Mouse (Mus musculus) spleen, adult 2 months (tissue): ENCODE data around the gene Gm17606. TPM values are rescaled to one million over a fixed set of nuclear protein-coding genes. Genes with fewer than 3 reads are reported as not detected.
A peak's percentile ranks its signal among the peaks of the same experiment; 100 is the strongest.

ENCODE experiments used
- DNase-seq, 2 experiments: peaks; one replicate each; pipeline versions ENCODE4 v3.0.0 to v3.0.0-alpha.2; 2012 to 2021; ENCODE audit warnings: low spot score in 2 of 2, low read depth in 1 of 2
- H3K27ac ChIP-seq: fragments of 200-500 bp; 2 replicates; pipeline ENCODE4 v1.5.1; 2012; ENCODE audit warnings: low read length, inconsistent platforms; ENCODE audit not compliant: insufficient read depth
- H3K27me3 ChIP-seq: fragments of 200-500 bp; 2 replicates; pipeline ENCODE4 v1.6.1; 2012; ENCODE audit warnings: mild to moderate bottlenecking, moderate library complexity, low read length, inconsistent platforms; ENCODE audit not compliant: control insufficient read depth, insufficient read depth
- H3K36me3 ChIP-seq: fragments of 200-500 bp; 2 replicates; pipeline ENCODE4 v1.6.1; 2012; ENCODE audit warnings: mild to moderate bottlenecking, low read length, inconsistent platforms; ENCODE audit not compliant: control insufficient read depth, insufficient read depth
- H3K4me1 ChIP-seq: fragments of 200-500 bp; 2 replicates; pipeline ENCODE4 v1.6.1; 2011; ENCODE audit warnings: inconsistent platforms; ENCODE audit not compliant: control insufficient read depth, insufficient read depth, insufficient read length
- H3K4me3 ChIP-seq: fragments of 200-500 bp; 2 replicates; pipeline ENCODE4 v1.5.1; 2011; ENCODE audit warnings: mild to moderate bottlenecking, inconsistent platforms; ENCODE audit not compliant: insufficient read depth, insufficient read length; ENCODE audit errors: extremely low read depth
- CTCF ChIP-seq: fragments of 200-500 bp; IDR thresholded peaks from 2 replicates; pipeline ENCODE4 v1.5.1; 2011; ENCODE audit warnings: mild to moderate bottlenecking, inconsistent platforms; ENCODE audit not compliant: insufficient read depth, insufficient read length, insufficient replicate concordance; ENCODE audit errors: extremely low read depth
- POLR2A ChIP-seq: fragments of 200-500 bp; IDR thresholded peaks from 2 replicates; pipeline ENCODE4 v1.6.1; 2011; ENCODE audit warnings: low read depth, low read length, inconsistent platforms
- WGBS: fragments of 180-500 bp; shearing (Covaris S2); methylation state at CpG from one replicate; pipeline ENCODE4 v1.1.7; 2018; 5-methylcytosine and 5-hydroxymethylcytosine counted together
- polyA plus RNA-seq: library from polyadenylated mRNA; depleted of rRNA; stranded (reverse); fragments of >200 nt; gene quantifications from 2 replicates; pipeline ENCODE4 v1.2.3, GENCODE M21; 2012

The Gm17606 gene
- polyA plus RNA-seq, 1 experiment, result not detected

- H3K27ac ChIP-seq, result no peak overlapping the region
- H3K4me1 ChIP-seq, result no peaks in the 10 kb centered on the region
- no peaks in the 10 kb centered on the region for H3K36me3 ChIP-seq
- H3K27me3 ChIP-seq, result no peaks in the 10 kb centered on the region
- TF ChIP-seq CTCF (no peak), POLR2A (no peak)
- no peak for DNase-seq
- WGBS, result 76% methylated on average over 6 of the region's 6 CpGs
- no peak overlapping the region for H3K4me3 ChIP-seq
These were observed 17.4 kb upstream of the Gm17606 start for GRCm38 (mm10) chr14:54623334-54623733.

- H3K27ac ChIP-seq, result no peak overlapping the region
- DNase-seq, result no peak
- 95% methylated on average over 10 of the region's 10 CpGs for WGBS
- no peaks in the 10 kb centered on the region for H3K36me3 ChIP-seq
- no peaks in the 10 kb centered on the region for H3K4me1 ChIP-seq
- no peaks in the 10 kb centered on the region for H3K27me3 ChIP-seq
- TF ChIP-seq POLR2A (no peak), CTCF (no peak)
- H3K4me3 ChIP-seq, result no peak overlapping the region
These were observed 15.8 kb upstream of the Gm17606 start for GRCm38 (mm10) chr14:54624976-54625375.

GRCm38 (mm10) chr14:54628103-54628502, 12.6 kb upstream of the Gm17606 start:
- TF ChIP-seq CTCF (no peak), POLR2A (no peak)
- 76% methylated on average over 5 of the region's 5 CpGs for whole genome bisulfite sequencing
- Histone ChIP-seq H3K27ac (no peak overlapping the region), H3K27me3 (no peaks in the 10 kb centered on the region), H3K36me3 (peaks cover 10% of the 10 kb centered on the region), H3K4me1 (no peaks in the 10 kb centered on the region; the same call in 1 of the 2 replicates), H3K4me3 (no peak overlapping the region)
- no peak for DNase-seq

GRCm38 (mm10) chr14:54629797-54630196, 11.0 kb upstream of the Gm17606 start:
- H3K27me3 ChIP-seq, result no peaks in the 10 kb centered on the region
- H3K27ac ChIP-seq, result no peak overlapping the region
- no peak overlapping the region for H3K4me3 ChIP-seq
- H3K4me1 ChIP-seq, result no peaks in the 10 kb centered on the region; the same call in 1 of the 2 replicates
- peaks cover 10% of the 10 kb centered on the region for H3K36me3 ChIP-seq
- 85% methylated on average over 2 of the region's 2 CpGs for WGBS
- TF ChIP-seq CTCF, result no peak
- no peak for TF ChIP-seq POLR2A
- DNase-seq, result no peak

GRCm38 (mm10) chr14:54630583-54631239, 10.0 kb upstream of the Gm17606 start:
- TF ChIP-seq CTCF, result no peak
- no peak for TF ChIP-seq POLR2A
- no peaks in the 10 kb centered on the region for H3K27me3 ChIP-seq
- no peak for DNase-seq
- H3K4me3 ChIP-seq, result no peak overlapping the region
- no peak overlapping the region for H3K27ac ChIP-seq
- WGBS, result 71% methylated on average over 11 of the region's 11 CpGs
- H3K36me3 ChIP-seq, result peaks cover 10% of the 10 kb centered on the region
- H3K4me1 ChIP-seq, result no peaks in the 10 kb centered on the region; the same call in 1 of the 2 replicates

- WGBS, result 88% methylated on average over 4 of the region's 4 CpGs
- no peaks in the 10 kb centered on the region; the same call in 1 of the 2 replicates for H3K4me1 ChIP-seq
- H3K27ac ChIP-seq, result no peak overlapping the region
- TF ChIP-seq POLR2A, result no peak
- TF ChIP-seq CTCF, result no peak
- H3K27me3 ChIP-seq, result no peaks in the 10 kb centered on the region
- H3K4me3 ChIP-seq, result no peak overlapping the region
- peaks cover 10% of the 10 kb centered on the region for H3K36me3 ChIP-seq
- DNase-seq, result no peak
These were observed 9.5 kb upstream of the Gm17606 start for GRCm38 (mm10) chr14:54631240-54631599.

- H3K4me1 ChIP-seq, result no peaks in the 10 kb centered on the region; the same call in 1 of the 2 replicates
- no peaks in the 10 kb centered on the region for H3K27me3 ChIP-seq
- H3K27ac ChIP-seq, result no peak overlapping the region
- H3K4me3 ChIP-seq, result no peak overlapping the region
- peaks cover 10% of the 10 kb centered on the region for H3K36me3 ChIP-seq
- no peak for TF ChIP-seq POLR2A
- TF ChIP-seq CTCF, result no peak
- 95% methylated on average over 37 of the region's 37 CpGs for WGBS
- no peak for DNase-seq
These were observed 8.5 kb upstream of the Gm17606 start for GRCm38 (mm10) chr14:54632252-54632651.

- H3K27me3 ChIP-seq, result no peaks in the 10 kb centered on the region
- 67% methylated on average over 4 of the region's 4 CpGs for WGBS
- no peak overlapping the region for H3K4me3 ChIP-seq
- DNase-seq, result no peak
- TF ChIP-seq CTCF, result peak; percentile 10; the same call in 1 of the 2 replicates
- no peak for TF ChIP-seq POLR2A
- H3K4me1 ChIP-seq, result no peaks in the 10 kb centered on the region; the same call in 1 of the 2 replicates
- peaks cover 10% of the 10 kb centered on the region for H3K36me3 ChIP-seq
- no peak overlapping the region for H3K27ac ChIP-seq
These were observed 6.6 kb upstream of the Gm17606 start for GRCm38 (mm10) chr14:54634182-54634581.
